Mouse (Mus musculus): ENCODE measurements around the gene Wrnip1. TPM values are rescaled to one million over a fixed set of nuclear protein-coding genes. Genes with fewer than 3 reads are reported as not detected.

Gene Wrnip1
- polyA plus RNA-seq, 1 experiment from 2014 or later: 29.1 TPM

DNA sequence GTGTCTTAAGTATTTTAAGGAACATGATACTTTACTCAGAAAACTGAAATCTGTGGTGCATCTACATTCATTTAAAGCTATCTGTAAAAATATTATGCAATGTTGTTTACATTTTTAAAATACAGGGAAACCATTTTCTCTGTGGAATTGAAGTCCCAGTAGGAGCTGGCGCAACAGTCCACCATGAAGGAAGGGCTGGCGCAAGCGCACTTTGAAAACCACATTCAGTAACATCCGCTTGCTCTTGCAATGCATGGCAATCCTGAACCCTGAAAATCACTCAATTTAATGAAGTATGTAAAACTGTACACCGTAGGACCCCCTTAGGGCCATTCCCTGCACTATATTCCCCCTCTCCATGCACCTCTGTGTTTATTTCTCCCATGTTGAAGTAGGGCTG is 32.7 kb downstream of the Wrnip1 start:
- Histone ChIP-seq H3K9ac (no peak overlapping the region), H3K36me3 (no peaks in the 10 kb centered on the region), H3K27me3 (replicated peaks) (no peaks in the 10 kb centered on the region), H3K4me2 (no peak overlapping the region), H3K27ac (no peak overlapping the region), H3K4me1 (no peaks in the 10 kb centered on the region), H3K4me3 (no peak overlapping the region), H3K9me3 (replicated peaks) (no peaks in the 10 kb centered on the region)
- WGBS (ENCODE audit: insufficient replicate concordance): 72% methylated on average over 5 of the region's 5 CpGs
- no peak for ATAC-seq

DNA sequence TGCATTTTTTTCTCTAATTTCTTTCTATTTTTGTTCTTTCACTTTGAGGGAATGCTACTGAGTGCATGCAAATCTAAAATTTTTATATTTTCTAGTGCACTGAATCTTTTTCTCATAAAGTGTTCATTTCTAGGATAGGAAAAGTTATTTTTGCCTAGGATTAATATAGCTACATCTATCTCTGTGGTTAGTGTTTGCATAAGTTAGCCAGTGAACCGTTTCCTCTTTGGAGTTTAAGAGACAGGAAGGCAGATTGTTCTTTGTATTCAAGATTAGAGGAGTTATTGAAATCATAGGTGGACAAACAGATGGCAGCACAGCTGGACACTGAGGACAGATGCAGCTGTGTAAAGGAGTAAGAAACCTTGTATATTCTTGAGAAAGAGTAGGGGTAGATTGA is 37.5 kb downstream of the Wrnip1 start:
- no peaks in the 10 kb centered on the region for H3K27me3 ChIP-seq (replicated peaks)
- H3K4me1 ChIP-seq: no peaks in the 10 kb centered on the region
- no peak overlapping the region for H3K4me2 ChIP-seq
- no peak for ATAC-seq
- no peak overlapping the region for H3K27ac ChIP-seq
- no peak overlapping the region for H3K4me3 ChIP-seq
- WGBS (ENCODE audit: insufficient replicate concordance): 20% methylated on average over 1 of the region's 1 CpGs
- H3K9me3 ChIP-seq (replicated peaks): no peaks in the 10 kb centered on the region
- no peaks in the 10 kb centered on the region for H3K36me3 ChIP-seq
- no peak overlapping the region for H3K9ac ChIP-seq

DNA sequence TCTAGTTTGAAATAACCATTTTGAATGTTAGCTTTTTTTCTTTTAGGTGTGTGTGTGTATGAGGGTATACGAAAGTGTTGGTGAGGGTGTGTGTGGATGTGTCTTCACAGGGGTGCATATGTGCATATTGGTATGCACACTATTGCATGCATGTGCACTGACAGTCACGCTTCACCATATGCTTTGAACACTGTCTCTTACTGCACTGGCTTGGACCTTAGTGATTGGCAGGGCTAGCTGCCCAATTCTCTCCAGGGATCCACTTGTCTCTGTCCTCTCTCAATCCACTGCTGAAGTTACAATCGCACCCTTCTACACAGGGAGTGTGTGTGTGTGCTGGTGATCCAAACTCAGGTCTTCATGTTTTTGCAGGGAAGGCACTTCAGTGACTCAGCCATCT is 39.5 kb downstream of the Wrnip1 start:
- H3K36me3 ChIP-seq: no peaks in the 10 kb centered on the region
- no peaks in the 10 kb centered on the region for H3K9me3 ChIP-seq (replicated peaks)
- H3K27ac ChIP-seq: no peak overlapping the region
- no peak overlapping the region for H3K4me3 ChIP-seq
- H3K9ac ChIP-seq: no peak overlapping the region
- H3K4me1 ChIP-seq: no peaks in the 10 kb centered on the region
- H3K4me2 ChIP-seq: no peak overlapping the region
- ATAC-seq: no peak
- no peaks in the 10 kb centered on the region for H3K27me3 ChIP-seq (replicated peaks)
- 71% methylated on average over 3 of the region's 3 CpGs for WGBS (ENCODE audit: insufficient replicate concordance)

DNA sequence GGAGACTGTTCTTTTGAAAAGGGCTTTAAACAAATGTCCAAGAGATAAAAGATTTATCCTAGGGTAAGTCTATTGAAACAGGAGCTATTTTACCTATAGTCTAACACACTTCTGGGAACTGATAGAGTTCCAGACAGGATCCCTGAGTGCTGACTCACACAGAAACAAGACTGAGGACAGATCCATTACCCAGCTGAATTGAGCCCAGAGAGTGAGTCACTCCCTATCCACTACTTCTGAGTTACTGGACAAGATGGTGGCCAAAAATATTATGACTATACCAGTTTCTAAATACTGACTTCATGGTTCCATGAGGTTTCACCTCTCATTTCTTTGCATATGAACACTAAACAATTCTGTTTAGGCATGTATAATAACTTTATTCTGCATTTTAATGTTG is 44.4 kb downstream of the Wrnip1 start:
- Histone ChIP-seq H3K9ac (no peak overlapping the region), H3K27me3 (replicated peaks) (no peaks in the 10 kb centered on the region), H3K4me2 (no peak overlapping the region), H3K4me3 (no peak overlapping the region), H3K4me1 (0 out of 2 replicates have a peak, but pooled peaks cover 4% of the 10 kb centered on the region), H3K36me3 (no peaks in the 10 kb centered on the region), H3K27ac (no peak overlapping the region), H3K9me3 (replicated peaks) (no peaks in the 10 kb centered on the region)
- ATAC-seq: no peak

DNA sequence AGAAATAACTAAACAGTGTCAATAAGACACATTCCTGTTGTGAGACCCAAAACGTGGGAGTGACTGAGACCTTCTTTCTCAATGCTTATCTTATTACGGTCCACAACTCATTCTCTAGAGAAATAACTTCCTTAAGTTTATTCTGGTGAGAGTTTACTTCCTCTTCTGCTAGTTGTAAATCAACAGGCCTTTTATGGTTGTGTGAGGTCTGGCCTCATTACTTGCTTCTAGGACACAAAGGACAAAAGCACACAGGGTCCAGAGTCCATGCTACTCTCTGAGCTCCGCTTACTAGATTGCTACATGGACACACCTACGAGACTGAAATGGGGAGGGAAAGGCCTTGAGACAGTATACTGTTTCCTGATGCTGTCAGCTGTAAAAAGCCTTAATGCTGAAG is 47.3 kb downstream of the Wrnip1 start:
- Histone ChIP-seq H3K36me3 (no peaks in the 10 kb centered on the region), H3K4me1 (0 out of 2 replicates have a peak, but pooled peaks cover 4% of the 10 kb centered on the region), H3K4me3 (no peak overlapping the region), H3K9me3 (replicated peaks) (no peaks in the 10 kb centered on the region), H3K27me3 (replicated peaks) (no peaks in the 10 kb centered on the region), H3K27ac (no peak overlapping the region), H3K4me2 (no peak overlapping the region), H3K9ac (no peak overlapping the region)
- ATAC-seq: no peak
- 27% methylated on average over 4 of the region's 4 CpGs for WGBS (ENCODE audit: insufficient replicate concordance)

DNA sequence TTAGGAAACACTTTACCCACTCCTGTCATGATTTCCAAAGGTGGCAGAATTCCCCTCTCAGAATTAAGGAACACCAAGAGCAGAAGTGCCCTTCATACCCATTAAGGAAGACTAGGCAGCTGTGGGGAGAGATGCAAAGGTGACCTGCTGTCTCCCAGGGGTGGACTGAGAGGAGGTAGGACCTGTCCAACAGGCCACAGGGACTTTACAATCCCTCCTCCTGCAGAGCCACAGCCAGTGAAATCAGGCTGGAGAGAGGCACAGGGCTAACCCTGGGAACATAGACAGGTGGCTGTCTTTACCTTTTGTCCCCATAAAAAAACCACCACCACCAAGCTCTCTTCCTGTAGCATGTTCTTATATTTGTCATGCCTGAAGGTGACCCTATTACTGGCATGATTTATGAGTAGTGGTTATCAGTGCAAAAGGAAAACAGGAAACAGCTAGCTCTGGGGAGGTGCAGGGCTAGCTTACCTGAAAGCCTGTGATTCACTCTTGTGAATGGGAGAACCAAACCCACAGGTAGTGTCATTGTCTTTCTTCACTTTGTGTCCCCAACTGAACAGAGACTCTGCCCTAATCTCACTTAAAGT is 47.8 kb downstream of the Wrnip1 start:
- Histone ChIP-seq H3K9ac (no peak overlapping the region), H3K27ac (no peak overlapping the region), H3K4me3 (no peak overlapping the region), H3K36me3 (no peaks in the 10 kb centered on the region), H3K4me1 (0 out of 2 replicates have a peak, but pooled peaks cover 4% of the 10 kb centered on the region), H3K27me3 (replicated peaks) (no peaks in the 10 kb centered on the region), H3K9me3 (replicated peaks) (no peaks in the 10 kb centered on the region), H3K4me2 (no peak overlapping the region)
- ATAC-seq: no peak

DNA sequence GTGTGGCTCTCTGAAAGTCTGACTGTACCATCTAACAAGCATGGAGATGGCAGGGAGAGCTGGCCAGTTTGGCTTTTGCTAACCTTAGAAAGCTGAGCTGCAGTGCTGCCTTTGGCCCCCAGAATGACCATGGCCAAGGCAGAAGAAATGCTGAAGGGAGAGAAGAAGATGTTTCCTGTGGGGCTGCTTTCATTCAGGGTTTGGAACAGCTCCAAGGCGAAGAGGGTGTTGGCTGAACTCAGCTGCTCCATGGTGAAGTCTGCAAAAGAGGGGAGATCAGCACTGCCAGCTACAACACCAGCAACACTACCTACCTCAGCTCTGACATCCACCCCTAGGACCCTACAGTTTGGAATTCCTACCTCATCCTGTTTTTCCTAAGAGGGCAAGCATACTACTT is 48.3 kb downstream of the Wrnip1 start:
- H3K36me3 ChIP-seq: no peaks in the 10 kb centered on the region
- 48% methylated on average over 1 of the region's 1 CpGs for WGBS (ENCODE audit: insufficient replicate concordance)
- ATAC-seq: no peak
- H3K4me2 ChIP-seq: no peak overlapping the region
- no peak overlapping the region for H3K27ac ChIP-seq
- no peaks in the 10 kb centered on the region for H3K27me3 ChIP-seq (replicated peaks)
- H3K9me3 ChIP-seq (replicated peaks): no peaks in the 10 kb centered on the region
- H3K9ac ChIP-seq: no peak overlapping the region
- H3K4me3 ChIP-seq: no peak overlapping the region
- H3K4me1 ChIP-seq: 0 out of 2 replicates have a peak, but pooled peaks cover 4% of the 10 kb centered on the region

DNA sequence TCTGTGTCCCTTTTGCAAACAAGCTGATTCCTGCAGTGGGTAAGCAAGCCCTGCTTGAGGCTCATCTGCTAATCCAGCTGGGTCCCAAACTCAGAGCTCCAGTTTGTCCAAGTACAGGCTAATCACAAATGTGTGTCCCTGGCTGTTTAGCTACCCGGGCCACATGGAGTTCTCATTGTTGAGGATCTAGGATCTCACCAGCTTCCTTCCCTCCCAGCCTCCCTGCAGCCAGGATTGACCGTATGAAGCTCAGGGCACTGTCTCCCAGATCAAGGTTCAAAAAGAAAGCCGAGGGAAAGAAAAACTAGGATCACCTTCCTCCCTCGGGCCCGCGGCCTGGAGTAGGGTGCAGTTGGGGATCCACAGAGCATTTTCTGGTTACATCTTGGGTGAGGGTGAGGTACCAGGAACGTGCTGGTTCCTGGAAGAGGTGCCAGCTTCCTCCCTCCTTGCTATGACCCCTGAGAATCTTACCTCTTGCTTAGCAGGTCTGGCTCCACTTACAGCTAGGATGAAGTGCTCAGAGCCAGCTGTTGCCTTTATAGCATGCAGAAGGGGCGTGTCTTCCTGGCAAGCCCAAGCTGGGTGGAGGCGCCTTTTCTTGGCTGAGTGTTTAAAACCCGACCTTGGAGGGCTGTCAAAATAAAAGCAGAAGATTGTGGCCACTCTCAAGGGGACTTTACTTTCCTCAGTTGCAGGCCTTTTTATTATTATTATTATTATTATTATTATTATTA is 49.0 kb downstream of the Wrnip1 start, which contains the start of gene Serpinb1a:
Serpinb1a (minus strand) TSS at position 518 of the 737 bp plus-strand sequence.
- Histone ChIP-seq H3K9me3 (replicated peaks) (no peaks in the 10 kb centered on the region), H3K4me2 (no peak within 1 kb of the TSS), H3K36me3 (no peaks in the 10 kb centered on the region), H3K4me1 (0 out of 2 replicates have a peak, but pooled peaks cover 4% of the 10 kb centered on the region), H3K4me3 (no peak within 1 kb of the TSS), H3K27me3 (replicated peaks) (no peaks in the 10 kb centered on the region), H3K27ac (no peak within 1 kb of the TSS), H3K9ac (no peak within 1 kb of the TSS)
- 48% methylated on average over 10 of the region's 10 CpGs for WGBS (ENCODE audit: insufficient replicate concordance)
- no peak for ATAC-seq

DNA sequence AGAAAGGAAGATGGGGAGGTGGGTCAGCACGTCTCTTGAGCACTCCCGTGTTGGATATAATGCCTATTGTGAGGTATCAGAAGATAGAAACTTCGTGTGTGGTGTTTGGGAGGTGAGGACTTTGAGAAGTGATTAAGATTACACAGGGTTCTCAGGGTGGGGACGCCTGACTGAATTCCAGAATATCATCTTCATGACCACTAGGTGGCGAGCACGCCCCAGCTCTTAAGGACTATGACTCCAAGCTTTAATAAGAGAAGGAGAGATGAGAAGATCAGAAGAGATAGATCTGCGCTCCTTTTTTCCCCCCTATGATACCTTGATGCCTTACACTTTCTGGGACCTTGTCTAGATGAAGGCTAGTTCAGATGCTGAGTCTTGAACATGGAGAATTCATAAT is 50.1 kb downstream of the Wrnip1 start:
- Histone ChIP-seq H3K36me3 (no peaks in the 10 kb centered on the region), H3K9ac (no peak overlapping the region), H3K27ac (no peak overlapping the region), H3K27me3 (replicated peaks) (no peaks in the 10 kb centered on the region), H3K4me3 (no peak overlapping the region), H3K4me1 (0 out of 2 replicates have a peak, but pooled peaks cover 4% of the 10 kb centered on the region), H3K4me2 (no peak overlapping the region), H3K9me3 (replicated peaks) (no peaks in the 10 kb centered on the region)
- peak; percentile 52; the same call in 1 of the 2 replicates for ATAC-seq
- WGBS (ENCODE audit: insufficient replicate concordance): 9% methylated on average over 7 of the region's 7 CpGs

DNA sequence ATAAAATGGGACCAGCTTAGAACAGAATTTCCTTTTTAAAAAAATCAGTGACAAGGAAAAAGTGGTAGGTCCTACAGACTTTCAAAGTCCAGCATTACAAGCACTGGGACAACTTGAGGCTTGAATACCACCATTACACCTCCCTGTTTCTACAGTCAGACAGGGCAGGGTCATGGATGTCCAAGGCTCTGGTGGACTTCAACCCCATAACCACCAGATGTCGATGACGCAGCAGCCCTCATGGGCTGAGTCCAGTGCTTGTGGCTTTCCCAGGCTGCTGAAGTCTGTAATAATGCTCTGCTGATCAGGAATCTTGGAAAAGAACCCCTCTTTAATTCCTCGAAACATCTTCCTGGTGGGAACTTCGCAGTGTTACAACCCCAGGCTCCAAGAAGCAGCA is 50.7 kb downstream of the Wrnip1 start:
- no peak overlapping the region for H3K27ac ChIP-seq
- H3K27me3 ChIP-seq (replicated peaks): no peaks in the 10 kb centered on the region
- no peak overlapping the region for H3K4me2 ChIP-seq
- H3K4me3 ChIP-seq: no peak overlapping the region
- 79% methylated on average over 4 of the region's 4 CpGs for WGBS (ENCODE audit: insufficient replicate concordance)
- no peak overlapping the region for H3K9ac ChIP-seq
- no peaks in the 10 kb centered on the region for H3K9me3 ChIP-seq (replicated peaks)
- no peak for ATAC-seq
- H3K4me1 ChIP-seq: 0 out of 2 replicates have a peak, but pooled peaks cover 4% of the 10 kb centered on the region
- H3K36me3 ChIP-seq: no peaks in the 10 kb centered on the region

DNA sequence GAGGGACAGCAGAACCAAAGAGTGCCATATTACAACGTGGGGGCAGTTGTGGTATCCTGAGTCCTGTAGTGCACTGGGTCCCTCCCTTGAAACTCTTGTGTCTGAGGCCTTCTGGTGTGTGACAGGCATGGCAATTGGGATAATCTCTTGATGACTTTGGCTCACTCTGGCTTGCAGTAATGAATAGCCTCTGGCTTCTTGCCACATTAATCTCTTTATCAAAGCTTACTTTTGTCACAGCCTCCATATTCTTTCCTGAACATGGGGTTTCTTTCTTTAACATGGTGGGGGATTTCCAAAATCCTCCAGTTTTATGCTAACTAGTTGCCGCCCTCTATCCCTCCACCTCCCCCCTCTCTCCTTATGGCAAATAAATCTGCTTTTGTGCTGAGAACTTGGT is 51.2 kb downstream of the Wrnip1 start:
- Histone ChIP-seq H3K9me3 (replicated peaks) (no peaks in the 10 kb centered on the region), H3K4me2 (no peak overlapping the region), H3K9ac (no peak overlapping the region), H3K4me3 (no peak overlapping the region), H3K27ac (no peak overlapping the region), H3K27me3 (replicated peaks) (no peaks in the 10 kb centered on the region), H3K36me3 (no peaks in the 10 kb centered on the region), H3K4me1 (0 out of 2 replicates have a peak, but pooled peaks cover 4% of the 10 kb centered on the region)
- 43% methylated on average over 2 of the region's 2 CpGs for WGBS (ENCODE audit: insufficient replicate concordance)
- no peak for ATAC-seq

DNA sequence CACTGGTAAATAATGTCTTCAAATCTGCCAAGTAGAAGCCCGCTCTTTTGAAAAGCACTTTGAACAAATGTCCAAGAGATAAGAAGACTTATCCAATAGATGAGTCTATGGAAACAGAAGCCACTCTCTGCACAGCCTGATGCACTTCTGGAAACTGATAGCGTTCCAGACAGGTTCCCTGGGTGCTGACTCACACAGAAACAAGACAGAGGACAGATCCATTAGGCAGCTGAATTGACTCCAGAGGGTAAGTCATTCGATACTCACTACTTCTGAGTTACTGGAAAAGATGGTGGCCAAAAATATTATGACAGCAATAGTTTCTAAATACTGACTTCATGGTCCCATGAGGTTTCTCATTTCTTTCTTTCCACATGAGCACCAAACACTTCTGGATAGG is 59.0 kb downstream of the Wrnip1 start:
- ATAC-seq: no peak
- WGBS (ENCODE audit: insufficient replicate concordance): 55% methylated on average over 3 of the region's 3 CpGs

DNA sequence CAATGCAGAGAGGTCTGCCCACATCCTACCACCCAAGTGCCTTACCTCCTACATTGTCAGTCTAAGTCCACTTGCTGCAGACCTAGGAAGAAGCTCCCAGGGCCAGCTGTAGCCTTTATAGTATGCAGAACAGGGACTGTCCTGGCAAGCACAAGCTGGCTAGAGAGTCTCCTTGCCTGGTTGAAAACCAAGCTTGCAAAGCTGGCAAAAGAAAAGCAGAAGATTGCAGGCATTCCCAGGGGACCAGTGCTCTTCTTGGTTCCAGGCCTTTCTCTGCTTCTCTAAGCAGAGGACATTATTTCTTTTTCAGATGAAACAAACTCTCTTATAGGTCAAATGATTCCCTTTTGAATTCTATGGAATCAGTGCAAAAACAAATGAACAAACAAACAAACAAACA is 61.6 kb downstream of the Wrnip1 start:
- Histone ChIP-seq H3K36me3 (no peaks in the 10 kb centered on the region), H3K4me3 (no peak overlapping the region), H3K9ac (no peak overlapping the region), H3K9me3 (replicated peaks) (no peaks in the 10 kb centered on the region), H3K27me3 (replicated peaks) (no peaks in the 10 kb centered on the region), H3K27ac (no peak overlapping the region), H3K4me2 (no peak overlapping the region), H3K4me1 (no peaks in the 10 kb centered on the region)
- ATAC-seq: no peak

More for the DNA sequence above, 59.0 kb downstream of the Wrnip1 start:
- H3K9me3 ChIP-seq (replicated peaks): no peaks in the 10 kb centered on the region
- no peak overlapping the region for H3K4me2 ChIP-seq
- no peak overlapping the region for H3K9ac ChIP-seq
- H3K4me1 ChIP-seq: no peaks in the 10 kb centered on the region
- H3K4me3 ChIP-seq: no peak overlapping the region
- no peak overlapping the region for H3K27ac ChIP-seq
- no peaks in the 10 kb centered on the region for H3K36me3 ChIP-seq
- no peaks in the 10 kb centered on the region for H3K27me3 ChIP-seq (replicated peaks)

Measured in liver, embryonic 12.5 days (tissue).